Mouse (Mus musculus): ENCODE measurements around the gene Flrt1.

DNA sequence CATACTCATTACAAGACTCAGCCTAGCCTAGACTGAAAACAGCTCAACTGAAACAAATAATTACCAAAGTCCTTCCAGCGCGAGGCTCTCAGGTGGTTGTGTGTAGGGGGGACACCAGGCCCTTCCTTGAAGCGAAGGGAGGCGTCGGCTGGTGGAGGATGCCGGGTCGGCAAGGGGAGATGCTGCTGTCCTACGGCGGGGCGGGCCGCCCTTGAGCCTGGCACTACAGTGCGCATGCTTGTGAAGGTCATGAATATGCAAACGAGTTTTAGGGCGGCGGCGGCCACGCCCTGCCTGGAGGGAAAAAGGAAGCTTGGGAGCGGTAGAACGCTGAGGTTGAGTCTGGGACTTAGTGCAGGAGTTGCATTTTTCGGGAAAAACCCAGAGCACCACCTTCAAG lies 38.3 kb upstream of the Flrt1 start:
- TF ChIP-seq CTCF (conservative IDR thresholded peaks at IDR 0.05 in 1 of 2, IDR thresholded peaks at IDR 0.05 in 1 of 2; ENCODE audit: low read depth in 2 of 2, low read length in 2 of 2) (no peak), ZNF384 (IDR thresholded peaks at IDR 0.05; ENCODE audit: low read depth, low read length) (no peak), MAFK (IDR thresholded peaks at IDR 0.05; ENCODE audit: insufficient replicate concordance, low read length) (no peak), MEF2A (IDR thresholded peaks at IDR 0.05; ENCODE audit: borderline replicate concordance, low read depth, low read length) (no peak), POLR2A (IDR thresholded peaks at IDR 0.05; ENCODE audit: low read depth, low read length) (no peak), NELFE (IDR thresholded peaks at IDR 0.05; ENCODE audit: low read depth, low read length) (no peak), PAX5 (IDR thresholded peaks at IDR 0.05; ENCODE audit: low read length) (no peak), HCFC1 (IDR thresholded peaks at IDR 0.05; ENCODE audit: low read depth, low read length) (no peak), ZC3H11A (IDR thresholded peaks at IDR 0.05; ENCODE audit: low read depth, low read length) (no peak)

All from CH12.LX (cell line).